23 mouse cellular contexts compared by ENCODE assay signal in genomic region chr7:29283876-29284275, GRCm38 (mm10). TPM values are rescaled to one million over a fixed set of nuclear protein-coding genes. Genes with fewer than 3 reads are reported as not detected.
DNase-seq lines count a peak whose midpoint lies in the region; ATAC-seq and TF ChIP-seq lines count a peak whose summit lies in the region.
"Had no signal": no experiment of that assay in that cellular context is flagged by ENCODE, and none has a peak within 500 bp of the region (broad histone marks: within the 10 kb centered on the region; RNA-seq: fewer than 3 reads in every experiment).

No protein-coding gene starts in this region.

- H3K27me3 ChIP-seq in lung, postnatal 0 days (replicated peaks; ENCODE audit: insufficient read depth, low read length) = no peaks in the 10 kb centered on the region
- peaks cover 27% of the 10 kb centered on the region for H3K27me3 ChIP-seq in midbrain, embryonic 11.5 days (ENCODE audit: control insufficient read depth, insufficient read depth, low read length)
- peaks cover 32% of the 10 kb centered on the region for H3K27me3 ChIP-seq in midbrain, embryonic 15.5 days (replicated peaks)
- H3K27me3 ChIP-seq in MEL (ENCODE audit: control insufficient read depth in 1 of 2, insufficient read depth in 2 of 2, low read length in 2 of 2) = no peaks in the 10 kb centered on the region
- H3K27me3 ChIP-seq: Patski had no signal

- no peaks in the 10 kb centered on the region for H3K9me3 ChIP-seq in lung, postnatal 0 days (ENCODE audit: low read length)
- H3K9me3 ChIP-seq in midbrain, embryonic 11.5 days (ENCODE audit: control insufficient read depth, low read length) = no peaks in the 10 kb centered on the region
- H3K9me3 ChIP-seq in midbrain, embryonic 15.5 days = no peaks in the 10 kb centered on the region
- no peaks in the 10 kb centered on the region for H3K9me3 ChIP-seq in MEL (replicated peaks; ENCODE audit: insufficient read depth, low read length)
- H3K9me3 ChIP-seq: G1E had no signal

- TF ChIP-seq RAD21 in MEL (IDR thresholded peaks at IDR 0.05; ENCODE audit: low read depth, low read length) = no peak

- peaks cover 5% of the 10 kb centered on the region; the same call in 1 of the 2 replicates for H3K4me1 ChIP-seq in lung, postnatal 0 days (ENCODE audit: insufficient read depth, low read depth, low read length)
- H3K4me1 ChIP-seq in midbrain, embryonic 11.5 days (ENCODE audit: control insufficient read depth, insufficient read depth, low read length) = peaks cover 13% of the 10 kb centered on the region
- H3K4me1 ChIP-seq in midbrain, embryonic 15.5 days = peaks cover 23% of the 10 kb centered on the region
- H3K4me1 ChIP-seq in MEL (ENCODE audit: control insufficient read depth in 1 of 2, insufficient read depth in 2 of 2, low read length in 2 of 2) = peaks cover 22 to 32% of the 10 kb centered on the region in 2 experiments

- DNase-seq in lung, postnatal 0 days (ENCODE audit: low spot score) = no peak
- no peak for DNase-seq in lung, postnatal 4 days
- DNase-seq in midbrain, embryonic 11.5 days (ENCODE audit: low spot score, missing footprints) = peak; percentile 74
- DNase-seq in MEL (ENCODE audit: low read depth, low spot score) = peak; percentile 66
- DNase-seq in testis, postnatal 10 days (ENCODE audit: low spot score) = no peak
- DNase-seq: adrenal gland, adult 2 months; adrenal gland, adult 8-10 months; adrenal gland, postnatal 10 days; adrenal gland, postnatal 14 days; adrenal gland, postnatal 25 days; adrenal gland, postnatal 36 days; B cell, adult 2 months; cerebellum, adult 11 months; cerebellum, adult 11-12 months; cerebellum, adult 18-20 months; cerebellum, adult 2 months had no signal

- no peak for TF ChIP-seq POLR2A in MEL (IDR thresholded peaks at IDR 0.05; ENCODE audit: control insufficient read depth in 1 of 2, insufficient read depth in 1 of 2, low read depth in 1 of 2, low read length in 2 of 2, poor library complexity in 1 of 2)

- H3K36me3 ChIP-seq in lung, postnatal 0 days (ENCODE audit: insufficient read depth, low read length) = no peaks in the 10 kb centered on the region
- no peaks in the 10 kb centered on the region for H3K36me3 ChIP-seq in midbrain, embryonic 11.5 days (ENCODE audit: control insufficient read depth, insufficient read depth, low read length)
- no peaks in the 10 kb centered on the region for H3K36me3 ChIP-seq in midbrain, embryonic 15.5 days (replicated peaks)
- peaks cover 0 to 19% of the 10 kb centered on the region in 2 experiments; a peak in 2 of 4 replicates for H3K36me3 ChIP-seq in MEL (ENCODE audit: control insufficient read depth in 1 of 2, insufficient read depth in 2 of 2, low read length in 2 of 2)

- no peak overlapping the region for H3K4me2 ChIP-seq in lung, postnatal 0 days (replicated peaks; ENCODE audit: low read depth, low read length)
- H3K4me2 ChIP-seq in midbrain, embryonic 11.5 days = no peak overlapping the region
- no peak overlapping the region for H3K4me2 ChIP-seq in midbrain, embryonic 15.5 days

- H3K4me3 ChIP-seq in lung, postnatal 0 days (ENCODE audit: low read depth, low read length) = no peak overlapping the region
- no peak overlapping the region for H3K4me3 ChIP-seq in midbrain, embryonic 11.5 days (ENCODE audit: low read depth, low read length)
- H3K4me3 ChIP-seq in midbrain, embryonic 15.5 days = no peak overlapping the region
- peak overlapping the region in 1 of 2 experiments; percentile 30; a peak in 2 of 4 replicates for H3K4me3 ChIP-seq in MEL (ENCODE audit: control insufficient read depth in 1 of 2, insufficient read depth in 1 of 2, low read depth in 2 of 2, low read length in 2 of 2)

- WGBS in lung, postnatal 0 days = 71% methylated on average over 4 of the region's 4 CpGs
- WGBS in midbrain, embryonic 11.5 days = 91% methylated on average over 4 of the region's 4 CpGs
- WGBS in midbrain, embryonic 15.5 days = 83% methylated on average over 4 of the region's 4 CpGs

- H3K27ac ChIP-seq in lung, postnatal 0 days (ENCODE audit: low read length) = 0 out of 2 replicates have a peak overlapping the region, but pooled peaks have one; percentile 26
- H3K27ac ChIP-seq in midbrain, embryonic 11.5 days (ENCODE audit: low read depth, low read length) = no peak overlapping the region
- H3K27ac ChIP-seq in midbrain, embryonic 15.5 days = no peak overlapping the region
- peak overlapping the region; percentile 75 for H3K27ac ChIP-seq in MEL (ENCODE audit: control insufficient read depth, low read depth, low read length)

- no peak for TF ChIP-seq CTCF in lung, postnatal 0 days (IDR thresholded peaks at IDR 0.05)
- TF ChIP-seq CTCF in MEL (IDR thresholded peaks at IDR 0.05 in 2 of 3, conservative IDR thresholded peaks at IDR 0.05 in 1 of 3; ENCODE audit: control insufficient read depth in 1 of 3, insufficient read depth in 1 of 3, low read depth in 2 of 3, low read length in 3 of 3, poor library complexity in 1 of 3, severe bottlenecking in 1 of 3) = no peak

- no peak overlapping the region for H3K9ac ChIP-seq in lung, postnatal 0 days (replicated peaks; ENCODE audit: low read depth)
- H3K9ac ChIP-seq in midbrain, embryonic 11.5 days (ENCODE audit: low read length) = no peak overlapping the region
- no peak overlapping the region for H3K9ac ChIP-seq in midbrain, embryonic 15.5 days
- peak overlapping the region; percentile 36 for H3K9ac ChIP-seq in MEL (ENCODE audit: control insufficient read depth, low read depth, low read length, poor library complexity, severe bottlenecking)

- ATAC-seq in lung, postnatal 0 days = no peak
- ATAC-seq in midbrain, embryonic 11.5 days (ENCODE audit: low FRiP score) = no peak
- ATAC-seq in midbrain, embryonic 15.5 days (replicated peaks) = no peak
- ATAC-seq: activated CD4-positive, CD25-positive, alpha-beta regulatory T cell, adult 4 months; CD4-positive, CD25-positive, alpha-beta regulatory T cell, adult 4 months; Patski had no signal

- H3K79me2 ChIP-seq in MEL (ENCODE audit: control insufficient read depth, insufficient read depth, low read length, poor library complexity) = peaks cover 10% of the 10 kb centered on the region

- TF ChIP-seq EP300 in lung, postnatal 0 days (IDR thresholded peaks at IDR 0.05) = no peak
- no peak for TF ChIP-seq EP300 in MEL (IDR thresholded peaks at IDR 0.05; ENCODE audit: low read depth in 1 of 2, low read length in 2 of 2)

TF ChIP-seq in MEL, 35 proteins besides CTCF, POLR2A, EP300 and RAD21:
- TF ChIP-seq SIN3A (IDR thresholded peaks at IDR 0.05; ENCODE audit: low read length) (0 out of 2 replicates have a peak, but pooled peaks have one; percentile 25), E2F4 (IDR thresholded peaks at IDR 0.05; ENCODE audit: borderline replicate concordance, low read depth, low read length) (no peak), ZNF384 (IDR thresholded peaks at IDR 0.05; ENCODE audit: low read depth, low read length) (no peak), TBP (IDR thresholded peaks at IDR 0.05; ENCODE audit: low read depth, low read length) (no peak), ELF1 (IDR thresholded peaks at IDR 0.05; ENCODE audit: low read depth, low read length) (no peak)

RNA-seq across cellular contexts. Expression of gene Spint2, which starts 2.2 kb away (rescaled TPM):
- 429 and 453 TPM in 2 replicates for polyA plus RNA-seq in lung, postnatal 0 days (2015; fragmentation: Nextera tagmentation; extraction: Ambion mirVana)
- 16.5 and 18.3 TPM in 2 replicates for polyA plus RNA-seq in midbrain, embryonic 11.5 days (2014; fragmentation: Nextera tagmentation; extraction: Ambion mirVana)
- polyA plus RNA-seq in midbrain, embryonic 15.5 days (2015; fragmentation: Nextera tagmentation; extraction: Ambion mirVana) = 72.4 and 77.3 TPM in 2 replicates
- total RNA-seq in MEL (2012; rRNA removed) = 71.9 and 78.1 TPM in 2 replicates
- polyA plus RNA-seq in MEL (2012; ENCODE audit: insufficient read depth in 1 of 2, insufficient read length in 2 of 2, low read depth in 1 of 2, low replicate concordance in 2 of 2, missing spikeins in 1 of 2) = 100 to 1,000 TPM in 1 of 2 experiments, not detected in 1; 131 TPM
- polyA plus RNA-seq: C2C12 had no signal

RNA-seq across cellular contexts. Expression of gene Ppp1r14a, which starts 5.2 kb away (rescaled TPM):
- polyA plus RNA-seq in lung, postnatal 0 days (2015; fragmentation: Nextera tagmentation; extraction: Ambion mirVana) = 222 and 246 TPM in 2 replicates
- polyA plus RNA-seq in midbrain, embryonic 11.5 days (2014; fragmentation: Nextera tagmentation; extraction: Ambion mirVana) = 21.6 and 21.8 TPM in 2 replicates
- polyA plus RNA-seq in midbrain, embryonic 15.5 days (2015; fragmentation: Nextera tagmentation; extraction: Ambion mirVana) = 3.3 and 4.3 TPM in 2 replicates
- total RNA-seq in MEL (2012; rRNA removed) = 3.8 and 3.9 TPM in 2 replicates
- polyA plus RNA-seq in MEL (2012; ENCODE audit: insufficient read depth in 1 of 2, insufficient read length in 2 of 2, low read depth in 1 of 2, low replicate concordance in 2 of 2, missing spikeins in 1 of 2) = 1 to 10 TPM in 1 of 2 experiments, not detected in 1; 7.1 TPM
- total RNA-seq: CH12.LX, G1E had no signal
- polyA plus RNA-seq: activated CD4-positive, CD25-positive, alpha-beta regulatory T cell, adult 4 months; CD4-positive, CD25-positive, alpha-beta regulatory T cell, adult 4 months had no signal

RNA-seq across cellular contexts. Expression of gene Dpf1, which starts 19.9 kb away (rescaled TPM):
- polyA plus RNA-seq in lung, postnatal 0 days (2015; fragmentation: Nextera tagmentation; extraction: Ambion mirVana) = 2.0 and 2.5 TPM in 2 replicates
- 59.9 and 62.9 TPM in 2 replicates for polyA plus RNA-seq in midbrain, embryonic 11.5 days (2014; fragmentation: Nextera tagmentation; extraction: Ambion mirVana)
- polyA plus RNA-seq in midbrain, embryonic 15.5 days (2015; fragmentation: Nextera tagmentation; extraction: Ambion mirVana) = 256 and 261 TPM in 2 replicates
- 8.4 and 10.2 TPM in 2 replicates for total RNA-seq in MEL (2012; rRNA removed)
- polyA plus RNA-seq in MEL (2012; ENCODE audit: insufficient read depth in 1 of 2, insufficient read length in 2 of 2, low read depth in 1 of 2, low replicate concordance in 2 of 2, missing spikeins in 1 of 2) = 10 to 100 TPM in 1 of 2 experiments, not detected in 1; 17.3 TPM
- polyA plus RNA-seq: activated CD4-positive, CD25-positive, alpha-beta regulatory T cell, adult 4 months; CD4-positive, CD25-positive, alpha-beta regulatory T cell, adult 4 months had no signal

RNA-seq across cellular contexts. Expression of gene 2200002D01Rik, which starts 35.6 kb away (rescaled TPM):
- polyA plus RNA-seq in lung, postnatal 0 days (2015; fragmentation: Nextera tagmentation; extraction: Ambion mirVana) = 123 and 134 TPM in 2 replicates
- 2.4 and 2.7 TPM in 2 replicates for polyA plus RNA-seq in midbrain, embryonic 11.5 days (2014; fragmentation: Nextera tagmentation; extraction: Ambion mirVana)
- polyA plus RNA-seq in midbrain, embryonic 15.5 days (2015; fragmentation: Nextera tagmentation; extraction: Ambion mirVana) = 1.1 and 1.5 TPM in 2 replicates
- 3.8 and 5.4 TPM in 2 replicates for total RNA-seq in MEL (2012; rRNA removed)
- under 1 TPM in 1 of 2 experiments, not detected in 1; 0.85 TPM for polyA plus RNA-seq in MEL (2012; ENCODE audit: insufficient read depth in 1 of 2, insufficient read length in 2 of 2, low read depth in 1 of 2, low replicate concordance in 2 of 2, missing spikeins in 1 of 2)
- polyA plus RNA-seq: G1E had no signal

RNA-seq across cellular contexts. Expression of gene Yif1b, which starts 45.7 kb away (rescaled TPM):
- 93.9 and 96.2 TPM in 2 replicates for polyA plus RNA-seq in lung, postnatal 0 days (2015; fragmentation: Nextera tagmentation; extraction: Ambion mirVana)
- polyA plus RNA-seq in midbrain, embryonic 11.5 days (2014; fragmentation: Nextera tagmentation; extraction: Ambion mirVana) = 77.1 and 81.5 TPM in 2 replicates
- 91.2 and 95.1 TPM in 2 replicates for polyA plus RNA-seq in midbrain, embryonic 15.5 days (2015; fragmentation: Nextera tagmentation; extraction: Ambion mirVana)
- total RNA-seq in MEL (2012; rRNA removed) = 88.6 and 94.8 TPM in 2 replicates
- polyA plus RNA-seq in MEL (2012; ENCODE audit: insufficient read depth in 1 of 2, insufficient read length in 2 of 2, low read depth in 1 of 2, low replicate concordance in 2 of 2, missing spikeins in 1 of 2) = 100 to 1,000 TPM in 1 of 2 experiments, not detected in 1; 143 TPM

Comparison
In these comparisons a context has a peak if more than half of its experiments do, and no peak if none do; other contexts are left out.
1. DNase-seq: peak in midbrain, embryonic 11.5 days (single experiment) and MEL (single experiment); none in lung, postnatal 0 days (single experiment), lung, postnatal 4 days (0 of 2) and testis, postnatal 10 days (single experiment).
2. H3K27ac ChIP-seq: peak in lung, postnatal 0 days (single experiment) and MEL (single experiment); none in midbrain, embryonic 11.5 days (single experiment) and midbrain, embryonic 15.5 days (single experiment).